Mouse (Mus musculus) heart, embryonic 10.5 days (tissue): ENCODE data around the gene Gm10134. TPM values are rescaled to one million over a fixed set of nuclear protein-coding genes. Genes with fewer than 3 reads are reported as not detected.

ENCODE experiments used
- polyA plus RNA-seq: library from polyadenylated mRNA; unstranded; fragments of >200 nt; fragmentation: Nextera tagmentation; extraction: Ambion mirVana; gene quantifications from 2 replicates; pipeline ENCODE4 v1.2.1, GENCODE M21; 2016

Gene Gm10134
- polyA plus RNA-seq, 1 experiment from 2014 or later: not detected

Other genes starting within 250 kb of the Gm10134 start
- gene Ppp1r26, start 59.3 kb upstream of the Gm10134 start, polyA plus RNA-seq: 3.6 and 3.7 TPM in 2 replicates
- 0.54 and 0.72 TPM in 2 replicates for gene 1700007K13Rik, start 39.8 kb upstream of the Gm10134 start, polyA plus RNA-seq
- 60.7 and 67.7 TPM in 2 replicates for gene Mrps2, start 38.0 kb upstream of the Gm10134 start, polyA plus RNA-seq
- 0.13 TPM in 1 of 2 replicates, not detected in the other for gene Gbgt1, start 9.2 kb upstream of the Gm10134 start, polyA plus RNA-seq
- gene Ralgds, start 7.0 kb downstream of the Gm10134 start, polyA plus RNA-seq: 11.6 and 20.5 TPM in 2 replicates
- gene Cel, start 57.3 kb downstream of the Gm10134 start, polyA plus RNA-seq: not detected in 2 replicates
- 37.0 and 45.2 TPM in 2 replicates for gene Gtf3c5, start 77.7 kb downstream of the Gm10134 start, polyA plus RNA-seq
- 11.0 and 12.2 TPM in 2 replicates for gene Gfi1b, start 115.9 kb downstream of the Gm10134 start, polyA plus RNA-seq
- gene Tsc1, start 135.1 kb downstream of the Gm10134 start, polyA plus RNA-seq: 17.8 and 23.8 TPM in 2 replicates
- 3.2 and 4.7 TPM in 2 replicates for gene Spaca9, start 193.6 kb downstream of the Gm10134 start, polyA plus RNA-seq
- gene Ak8, start 194.1 kb downstream of the Gm10134 start, polyA plus RNA-seq: 0.55 and 1.1 TPM in 2 replicates